Mouse (Mus musculus) urinary bladder, postnatal 25 days (tissue): ENCODE results near the gene Fam124a.
"Not testable (repeated sequence)": the region's sequence is repeated elsewhere in the genome, so short reads cannot be mapped to it uniquely, and the experiment has no call there.

Experiments
- DNase-seq: peaks from one replicate; pipeline ENCODE4 v3.0.0; 2022; ENCODE audit warnings: low spot score

Fam124a gene

DNA sequence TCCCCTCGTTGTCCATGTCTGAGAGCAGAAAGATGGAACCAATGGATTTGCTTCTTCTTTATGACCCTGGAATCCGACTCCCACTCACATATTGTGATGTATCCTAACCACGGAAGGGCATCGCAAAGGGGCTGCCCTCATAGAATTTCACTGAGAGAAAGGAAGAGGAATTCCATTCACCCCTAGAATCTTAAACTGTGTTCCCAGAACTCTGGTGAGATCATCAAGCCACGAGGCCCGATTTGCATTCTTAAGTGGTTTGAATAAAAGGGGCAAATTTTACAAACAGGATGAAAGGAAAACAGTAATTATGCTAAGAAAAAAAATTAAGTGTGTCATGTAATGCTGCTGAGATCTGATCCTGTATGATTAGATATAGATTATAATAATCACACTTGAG is 19.4 kb downstream of the Fam124a start:
- no peak for DNase-seq

DNA sequence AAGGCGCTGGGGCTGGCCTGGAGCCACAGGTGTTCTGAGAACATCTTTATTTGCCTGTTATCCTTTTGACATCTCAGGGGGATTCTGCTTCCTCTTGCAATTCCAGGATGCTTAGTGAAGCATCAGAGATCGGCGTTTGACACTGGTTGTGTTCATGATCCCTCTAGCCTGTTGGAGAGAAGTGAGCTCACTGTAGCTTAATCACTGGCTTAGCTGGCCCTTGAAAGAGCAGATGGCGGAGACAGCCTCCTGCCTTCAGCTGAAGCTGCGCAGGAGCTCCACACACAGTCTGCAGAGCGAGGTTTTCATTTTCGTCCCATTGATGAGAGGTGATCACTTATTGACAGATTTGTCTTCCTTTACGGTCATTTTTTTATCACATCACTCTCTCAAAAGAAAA is 20.3 kb downstream of the Fam124a start:
- DNase-seq = no peak

DNA sequence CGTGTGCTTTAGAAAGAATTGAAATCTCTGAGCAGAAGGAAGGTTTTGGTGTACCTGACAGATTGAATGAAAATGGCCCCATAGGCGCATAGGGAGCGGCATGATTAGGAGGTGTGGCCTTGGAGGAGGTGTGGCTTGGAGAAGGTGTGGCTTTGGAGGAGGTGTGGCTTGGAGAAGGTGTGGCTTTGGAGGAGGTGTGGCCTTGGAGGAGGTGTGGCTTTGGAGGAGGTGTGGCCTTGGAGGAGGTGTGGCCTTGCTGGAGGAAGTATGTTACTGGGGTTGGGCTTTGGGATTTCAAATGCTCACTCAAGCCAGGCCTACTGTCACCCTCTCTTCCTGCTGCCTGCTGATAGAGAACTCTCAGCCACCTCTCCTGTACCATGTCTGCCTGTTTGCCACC is 25.4 kb downstream of the Fam124a start:
- no peak for DNase-seq

DNA sequence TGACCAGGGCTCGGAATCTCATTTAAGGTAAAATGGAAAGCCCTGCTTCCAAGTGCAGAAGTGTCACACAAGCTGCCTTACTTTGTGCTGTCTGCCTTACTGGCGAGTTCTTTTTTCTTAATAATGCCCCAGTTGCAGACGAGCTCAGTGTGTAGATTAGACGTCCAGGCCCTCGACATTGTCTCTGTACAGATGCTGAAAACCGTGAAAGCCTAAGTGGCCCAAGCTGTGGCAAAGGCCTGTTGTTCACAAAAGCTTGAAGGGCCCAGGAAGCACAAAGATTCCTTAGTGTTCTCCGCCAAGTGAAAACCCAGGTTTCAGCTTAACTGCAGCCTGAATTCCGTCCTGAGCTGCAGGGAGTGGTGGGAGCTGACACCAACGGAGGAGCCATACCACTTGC is 26.2 kb downstream of the Fam124a start:
- no peak for DNase-seq

DNA sequence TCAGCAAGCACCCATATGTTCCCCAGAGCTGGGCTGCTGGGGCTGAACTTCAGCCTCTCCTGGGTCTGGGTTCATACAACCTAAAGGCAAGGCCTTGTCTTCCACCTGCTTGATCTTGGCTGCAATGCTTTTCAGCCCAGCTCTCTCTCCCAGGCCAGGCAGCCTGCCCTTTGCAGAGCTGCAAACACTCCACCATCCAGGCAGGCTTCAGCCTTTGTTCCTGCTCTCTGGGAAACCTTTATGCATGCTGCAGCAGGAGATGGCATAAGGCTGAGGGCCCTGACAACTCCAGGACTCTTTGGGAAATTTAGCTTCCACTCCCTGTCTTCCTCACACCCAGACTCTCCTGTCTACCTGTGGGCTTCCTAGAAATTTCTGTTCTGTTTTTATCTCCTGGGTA is 29.1 kb downstream of the Fam124a start:
- DNase-seq = no peak

DNA sequence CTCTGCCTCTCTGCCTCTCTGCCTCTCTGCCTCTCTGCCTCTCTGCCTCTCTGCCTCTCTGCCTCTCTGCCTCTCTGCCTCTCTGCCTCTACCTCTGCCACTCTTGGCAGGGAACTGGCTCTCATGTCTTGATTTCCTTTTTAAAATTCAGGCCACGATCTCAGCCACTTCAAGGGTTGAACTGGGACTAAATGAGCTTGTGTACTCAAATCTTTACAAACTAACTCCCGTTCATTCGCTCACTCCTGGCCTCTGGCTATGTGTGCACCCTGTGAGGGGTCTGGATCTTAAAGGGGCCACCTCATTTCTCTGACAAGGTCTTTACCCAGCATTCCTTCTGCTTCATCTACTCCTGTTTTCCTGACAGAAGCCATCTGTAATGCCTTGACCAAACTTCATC is 29.8 kb downstream of the Fam124a start:
- DNase-seq = no peak

DNA sequence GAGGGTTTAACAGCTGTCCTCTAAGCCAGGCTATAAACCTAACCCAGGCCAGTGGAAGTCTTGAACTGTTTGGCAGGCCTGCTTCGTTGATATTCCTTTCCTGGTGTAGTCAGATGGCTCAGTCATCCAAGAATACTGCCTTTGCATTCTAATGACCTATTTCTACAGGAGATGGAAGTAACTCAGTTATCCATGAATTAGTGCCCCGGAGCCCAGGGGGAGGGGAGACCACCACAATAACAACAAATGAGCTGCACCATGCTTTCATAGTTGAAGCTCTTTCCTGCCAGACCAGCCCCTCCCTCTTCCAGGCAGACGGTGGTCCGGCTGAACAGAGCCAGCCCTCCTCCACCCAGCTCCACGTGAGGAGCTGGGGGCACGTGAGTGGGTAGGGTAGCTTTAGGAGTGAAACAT is 44.6 kb downstream of the Fam124a start:
- no peak for DNase-seq

DNA sequence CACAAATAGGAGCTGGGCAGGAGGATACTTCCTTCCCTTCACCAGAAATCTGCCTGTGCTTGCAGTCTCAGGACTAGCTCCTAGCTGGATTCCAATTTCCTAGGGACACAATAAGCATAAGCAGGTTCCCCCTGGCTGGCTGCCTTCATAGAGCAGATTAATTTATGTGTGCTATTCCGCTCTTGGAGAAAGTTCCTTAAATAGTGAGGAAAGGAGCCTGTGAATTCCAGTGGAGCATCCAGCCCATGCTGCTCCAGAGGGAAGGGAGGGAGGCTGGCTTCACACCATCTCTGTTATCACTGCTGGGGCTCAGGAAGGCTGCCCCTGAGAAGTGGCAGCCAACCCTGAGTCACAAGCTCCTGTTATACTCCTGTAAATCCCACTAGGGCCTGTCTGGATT is 46.7 kb downstream of the Fam124a start:
- DNase-seq = no peak

DNA sequence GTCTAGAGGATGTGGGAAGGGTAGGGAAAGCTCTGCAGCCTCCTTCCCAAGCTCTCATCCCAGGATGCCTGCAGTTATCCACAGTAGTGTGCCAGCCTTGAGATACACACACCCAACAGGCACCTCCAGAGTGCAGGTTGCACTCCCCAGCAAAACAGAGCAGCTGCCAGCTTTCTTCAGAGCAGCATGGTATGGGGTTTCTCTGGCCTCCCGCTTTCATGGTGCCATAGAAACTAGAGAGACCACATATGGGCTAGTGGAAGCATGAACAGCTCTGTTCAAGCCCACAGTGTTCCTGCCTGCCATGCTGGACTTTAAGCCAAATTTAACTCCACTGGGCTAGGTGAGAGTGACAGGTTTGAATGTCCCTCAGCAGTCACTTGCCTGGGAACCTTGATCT is 47.3 kb downstream of the Fam124a start:
- DNase-seq = no peak

DNA sequence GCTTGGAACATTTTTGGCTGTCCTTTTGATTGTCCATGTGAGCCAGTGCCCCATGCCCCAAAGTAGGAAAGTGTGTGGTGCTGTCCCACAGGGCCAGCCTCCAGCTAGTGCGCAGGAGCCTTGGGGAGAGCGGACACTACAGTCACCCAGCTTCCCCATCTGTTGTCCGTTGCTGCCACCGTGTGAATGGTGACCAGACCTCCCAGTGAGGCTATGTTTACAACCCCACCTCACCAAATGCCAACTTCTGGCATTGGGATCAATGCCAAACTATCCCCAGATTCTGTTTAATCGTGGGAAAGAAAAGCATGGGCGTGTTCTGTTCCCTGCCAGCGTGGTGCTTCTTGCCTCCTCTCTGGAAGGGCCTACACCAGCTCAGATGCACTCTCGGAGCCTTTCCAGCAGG is 52.3 kb downstream of the Fam124a start:
- no peak for DNase-seq

DNA sequence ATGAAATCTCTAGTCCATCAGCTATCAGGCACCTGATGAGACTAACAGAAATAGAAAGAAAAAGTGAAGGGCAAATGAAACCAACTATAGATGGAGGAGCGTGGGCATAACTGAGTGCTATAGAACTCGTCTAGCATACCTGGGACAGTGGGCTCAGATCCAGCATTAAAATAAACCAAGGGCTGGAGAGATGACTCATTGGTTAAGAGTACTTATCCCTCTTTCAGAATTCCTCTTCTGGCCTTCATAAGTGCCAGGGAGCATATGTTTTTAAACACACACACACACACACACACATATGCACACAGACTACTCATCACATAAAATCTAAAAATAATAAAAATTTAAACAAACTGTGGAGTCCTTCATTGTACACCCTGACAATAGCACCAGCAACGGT is 54.4 kb downstream of the Fam124a start:
- DNase-seq = no peak

DNA sequence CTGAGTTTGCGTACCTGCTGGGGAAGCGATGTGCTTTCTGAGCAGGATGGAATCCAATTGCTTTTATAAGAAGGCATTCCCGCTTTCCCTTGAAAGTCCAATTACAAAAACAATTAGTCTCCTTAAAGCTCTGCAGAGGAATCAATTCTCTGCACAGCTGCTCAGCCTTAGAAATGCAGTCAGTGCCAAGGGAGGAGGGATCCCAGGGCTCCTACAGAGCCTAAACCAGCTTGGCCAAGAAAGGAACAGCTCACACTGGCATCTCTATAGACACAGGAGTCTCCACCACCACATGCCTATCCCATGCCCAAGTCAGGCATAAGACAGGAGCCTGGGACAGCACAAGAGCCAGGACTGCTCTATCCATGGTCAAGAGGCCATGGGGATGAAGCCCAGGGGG is 66.9 kb downstream of the Fam124a start:
- no peak for DNase-seq

DNA sequence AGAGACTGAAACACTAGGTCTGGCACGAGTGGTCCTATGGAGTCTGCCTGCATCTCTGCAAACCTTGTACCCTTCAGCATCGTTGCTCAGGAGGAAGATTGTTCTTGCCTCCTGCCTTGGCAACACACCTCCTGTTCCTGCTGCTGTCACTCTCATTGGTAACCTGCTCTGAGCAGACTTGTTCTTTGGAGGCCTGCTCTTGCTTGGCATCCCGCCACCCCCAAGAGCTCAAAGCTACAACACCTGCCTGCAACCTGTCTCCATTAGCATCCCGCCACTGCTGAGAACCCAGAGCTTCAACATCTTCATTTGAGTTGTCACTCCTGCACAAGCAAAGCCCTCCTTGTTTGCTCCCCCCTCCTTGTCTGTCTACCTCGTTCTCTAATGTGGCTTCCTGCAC is 72.4 kb downstream of the Fam124a start:
- no peak for DNase-seq

DNA sequence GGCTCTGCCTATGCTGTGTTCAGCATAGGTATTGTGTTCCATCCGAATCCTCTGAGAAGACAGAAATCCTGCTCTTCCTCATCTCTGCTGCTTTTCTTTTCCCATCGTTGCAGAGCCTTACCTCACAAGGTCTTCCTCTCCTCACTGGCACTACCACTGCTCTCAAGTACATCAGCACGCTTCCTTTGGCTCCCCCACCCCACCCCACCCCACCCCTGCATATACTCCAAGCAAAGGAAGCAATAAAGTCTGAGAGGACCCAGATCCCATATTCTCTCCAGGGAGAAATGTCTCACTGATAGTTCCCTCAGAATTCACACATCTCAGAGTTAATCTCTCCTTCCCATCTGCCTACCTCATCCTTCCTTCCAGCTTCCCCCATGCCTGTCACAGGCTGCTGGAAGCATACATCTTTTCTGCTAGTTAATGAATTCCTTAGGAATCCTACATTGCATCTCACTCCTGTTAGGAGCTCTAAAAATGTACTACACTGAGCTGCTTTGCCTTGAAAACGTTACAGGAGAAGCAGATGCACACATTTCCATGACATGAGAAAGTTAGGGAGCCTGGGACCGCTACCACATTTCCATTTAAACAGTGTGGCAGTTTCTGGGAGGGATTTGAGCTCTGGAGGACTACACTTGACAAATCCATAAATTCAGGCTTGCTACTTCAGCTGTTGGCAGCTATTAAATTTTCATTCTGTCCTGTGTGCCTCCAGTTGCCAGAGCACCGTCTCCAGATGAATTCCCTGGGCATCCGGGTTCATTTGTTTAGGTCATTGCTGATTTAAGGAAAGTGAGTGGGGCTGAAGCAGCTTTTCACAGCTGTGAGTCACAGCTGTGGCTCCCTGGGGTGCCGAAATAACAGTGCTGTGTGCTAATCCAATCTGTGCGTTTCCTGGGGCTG is 82.2 kb downstream of the Fam124a start:
- no peak for DNase-seq

DNA sequence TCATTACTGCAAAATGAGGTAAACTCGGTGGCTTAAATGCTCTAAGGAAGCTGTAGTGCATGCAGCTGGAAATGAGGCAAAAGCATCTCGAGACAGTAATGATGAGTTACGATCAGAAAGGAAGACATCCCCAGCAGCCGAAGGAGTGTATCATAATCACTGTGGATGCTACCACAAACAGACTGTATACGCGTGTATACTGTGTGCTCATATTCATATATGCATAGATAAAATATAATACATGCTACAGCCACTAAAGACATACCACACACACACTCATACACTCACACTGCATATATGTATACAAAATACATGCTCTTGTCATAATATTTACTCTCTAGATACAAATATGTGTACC is 82.8 kb downstream of the Fam124a start:
- no peak for DNase-seq

DNA sequence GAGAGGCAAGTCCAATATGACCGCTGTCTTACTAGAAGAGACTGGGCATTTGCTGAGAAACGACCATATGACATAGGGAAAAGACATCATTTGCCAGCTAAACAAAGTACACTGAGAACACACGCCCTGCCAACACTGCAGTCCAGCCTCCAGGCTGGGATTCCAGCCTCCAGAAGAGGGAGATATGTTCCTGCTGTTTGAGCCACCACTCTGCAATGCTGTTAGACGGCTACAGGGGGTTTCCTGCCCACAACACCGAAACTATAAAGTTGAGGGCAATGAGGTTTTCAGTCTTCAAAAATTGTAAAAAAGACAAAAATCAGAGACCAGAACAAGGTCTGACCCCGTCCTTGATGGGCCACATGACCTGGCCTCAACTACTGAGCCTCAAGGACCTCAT is 83.6 kb downstream of the Fam124a start:
- no peak for DNase-seq

DNA sequence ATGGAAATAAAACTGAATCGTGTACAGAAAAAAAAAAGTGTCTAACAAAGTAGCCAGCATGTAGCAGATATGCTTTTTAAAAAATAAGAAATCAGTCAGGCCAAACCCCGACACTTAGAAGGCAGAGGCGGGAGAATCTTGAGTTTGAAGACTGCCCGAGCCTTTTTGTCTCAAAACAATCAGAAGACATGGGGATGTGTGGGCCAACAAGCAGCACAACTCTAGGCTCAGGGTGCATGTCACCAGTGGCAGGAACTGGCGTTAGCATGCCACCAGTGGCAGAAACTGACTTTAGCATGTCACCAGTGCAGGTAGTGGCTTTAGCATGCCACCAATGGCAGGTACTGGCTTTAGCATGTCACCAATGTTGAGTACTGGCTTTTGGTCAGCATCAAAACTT is 84.0 kb downstream of the Fam124a start:
- DNase-seq = no peak

DNA sequence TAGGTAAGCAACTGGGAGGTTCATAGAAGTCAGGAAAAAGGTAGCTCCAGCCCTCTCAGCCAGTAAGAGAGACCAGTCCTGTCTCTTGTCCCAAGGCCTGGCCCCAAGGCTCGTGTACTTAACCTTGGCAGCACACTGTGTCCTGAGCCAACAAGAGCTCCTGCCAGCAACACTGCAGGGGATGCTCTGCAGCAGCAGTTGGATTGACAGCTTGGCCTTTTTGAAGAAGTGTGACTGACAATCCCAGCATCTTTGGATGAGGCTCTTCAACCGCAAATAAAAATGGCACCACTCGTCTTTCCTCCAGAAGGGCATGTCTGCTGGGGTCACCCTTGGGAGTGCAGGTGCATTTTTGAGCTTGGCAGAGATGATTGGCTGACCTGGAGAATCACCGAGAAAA is 84.9 kb downstream of the Fam124a start:
- no peak for DNase-seq

DNA sequence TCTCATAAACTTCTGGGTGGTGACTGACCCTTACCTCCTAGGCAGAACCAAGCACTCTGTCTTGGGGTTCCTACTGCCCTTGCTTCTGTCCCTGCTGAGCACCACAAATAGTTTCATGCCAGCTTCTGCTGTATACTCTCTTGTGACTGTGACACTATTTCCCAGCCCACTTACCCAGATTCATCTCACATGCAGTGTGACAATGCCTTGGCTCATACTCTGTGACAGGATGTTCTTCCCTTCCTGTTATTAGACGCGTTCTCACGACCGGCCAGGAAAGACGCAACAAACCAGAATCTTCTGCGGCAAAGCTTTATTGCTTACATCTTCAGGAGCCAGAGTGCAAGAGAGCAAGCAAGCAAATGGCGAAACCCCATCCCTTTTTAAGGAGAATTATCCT is 86.8 kb downstream of the Fam124a start:
- DNase-seq = not testable (repeated sequence)

DNA sequence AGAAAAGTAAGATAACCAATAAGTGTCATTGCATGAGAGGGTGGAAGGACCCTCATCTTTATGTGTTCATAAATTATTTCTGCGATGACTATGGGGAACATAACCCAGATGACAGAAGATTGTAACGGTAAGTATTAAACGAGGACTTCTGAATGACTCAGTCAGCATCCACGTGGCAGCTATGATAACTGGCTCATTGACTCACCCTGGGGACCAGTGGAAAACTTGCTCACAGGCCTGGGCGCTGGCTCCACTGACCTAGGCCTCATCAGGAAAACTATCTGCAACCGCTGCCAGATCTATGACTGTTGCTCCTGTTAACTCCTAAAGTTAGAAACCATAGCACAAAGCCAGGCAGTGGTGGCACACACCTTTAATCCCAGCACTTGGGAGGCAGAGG is 92.9 kb downstream of the Fam124a start:
- DNase-seq = no peak

DNA sequence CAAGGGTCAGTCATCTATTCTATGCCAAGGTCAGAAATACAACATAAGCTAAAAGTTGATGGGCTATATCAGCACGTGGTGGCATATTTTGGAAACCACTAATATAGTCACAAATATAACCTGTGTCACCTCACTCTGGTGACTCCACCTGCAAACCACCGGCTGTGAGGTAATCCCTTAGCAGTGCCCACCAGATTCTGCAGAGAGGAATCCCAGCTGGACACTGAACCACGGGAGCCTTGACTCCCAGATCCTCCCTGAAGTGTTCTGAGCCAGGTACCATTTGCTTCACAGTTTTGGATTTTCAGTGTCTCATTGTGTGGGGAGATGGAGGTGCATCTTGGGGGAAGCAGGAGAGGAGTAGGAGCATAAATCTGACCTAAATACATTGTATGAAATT is 94.8 kb downstream of the Fam124a start:
- DNase-seq = no peak

DNA sequence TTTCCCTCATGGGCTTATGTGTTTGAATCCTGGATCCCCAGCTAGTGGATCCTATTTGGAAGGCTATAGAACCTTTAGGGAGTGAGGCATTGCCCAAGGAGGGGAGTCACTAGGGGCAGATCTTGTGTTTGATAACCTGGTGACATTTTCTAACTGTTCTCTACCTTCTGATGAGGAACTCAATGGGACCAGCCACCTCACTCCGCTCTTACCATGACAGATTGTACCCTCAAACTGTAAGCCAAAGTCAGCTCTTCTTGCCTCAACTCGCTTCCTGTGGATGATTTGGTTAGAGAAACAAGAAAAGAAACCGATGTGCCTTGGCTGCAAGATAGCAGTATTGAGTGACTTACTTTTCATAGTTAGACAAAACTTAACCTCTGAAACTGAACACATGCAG is 96.2 kb downstream of the Fam124a start:
- no peak for DNase-seq

DNA sequence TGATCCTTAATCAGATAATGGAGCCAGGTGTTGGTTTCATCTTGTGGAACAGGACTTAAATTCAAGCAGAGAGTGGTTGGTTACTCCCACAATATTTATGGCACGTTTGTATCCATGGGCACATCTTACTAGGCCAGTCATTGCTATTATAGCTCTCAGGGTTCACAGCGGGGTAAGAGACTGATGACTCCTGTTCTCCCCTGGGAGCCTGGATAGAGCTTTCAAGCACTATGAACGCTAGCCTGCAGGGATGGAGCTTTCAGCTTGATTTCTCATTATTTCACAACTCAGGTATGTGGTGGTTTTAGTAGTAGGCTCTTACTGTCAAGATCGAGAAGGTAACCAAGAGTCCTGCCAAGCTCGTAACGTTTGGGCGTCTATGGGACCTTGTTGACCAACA is 100.5 kb downstream of the Fam124a start:
- DNase-seq = no peak

DNA sequence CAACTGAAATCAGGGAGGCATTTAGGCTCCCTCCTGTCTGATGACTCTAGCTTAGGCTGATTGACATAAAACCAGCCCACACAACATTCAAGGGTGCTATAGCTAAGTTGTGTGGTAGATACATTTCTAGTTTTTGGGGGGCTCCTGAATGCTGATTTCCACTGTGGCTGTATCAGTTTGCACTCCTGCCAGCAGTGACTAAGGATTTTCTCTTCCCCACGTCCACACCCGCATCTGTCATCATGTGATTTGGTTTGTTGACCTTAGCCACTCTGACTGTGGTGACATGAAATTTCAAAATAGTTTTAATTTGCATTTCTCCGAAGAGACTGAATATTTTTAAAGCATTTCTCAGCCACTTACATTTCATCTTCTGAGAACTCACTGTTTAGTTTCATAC is 101.9 kb downstream of the Fam124a start:
- no peak for DNase-seq
